Mouse (Mus musculus) stomach, embryonic 14.5 days (tissue): ENCODE measurements around the gene Ptges2. TPM values are rescaled to one million over a fixed set of nuclear protein-coding genes. Genes with fewer than 3 reads are reported as not detected.

ENCODE experiments used
- ATAC-seq: fragments of 200-750 bp; cut with Nextera tagmentation; 2 replicates; pipeline ENCODE4 v1.8.0; 2017; ENCODE audit warnings: low read depth, moderate TSS enrichment; ENCODE audit not compliant: insufficient number of reproducible peaks, insufficient read depth, low FRiP score
- H3K27ac ChIP-seq: fragments of 300-500 bp; sonication (generic); 2 replicates; pipeline ENCODE4 v1.5.1; 2014; ENCODE audit warnings: mild to moderate bottlenecking, low read length, moderate library complexity, mixed read lengths
- H3K27me3 ChIP-seq: fragments of 300-500 bp; sonication (generic); 2 replicates; pipeline ENCODE4 v1.6.1; 2014; ENCODE audit warnings: low read length, control low read depth, mixed read lengths; ENCODE audit not compliant: control insufficient read depth, insufficient read depth
- H3K36me3 ChIP-seq: fragments of 300-500 bp; sonication (generic); 2 replicates; pipeline ENCODE4 v1.6.1; 2014; ENCODE audit warnings: mild to moderate bottlenecking, control low read depth, low read length, moderate library complexity, mixed read lengths; ENCODE audit not compliant: control insufficient read depth, insufficient read depth
- H3K4me1 ChIP-seq: fragments of 300-500 bp; sonication (generic); 2 replicates; pipeline ENCODE4 v1.6.1; 2014; ENCODE audit warnings: low read length, control low read depth, mixed read lengths; ENCODE audit not compliant: control insufficient read depth, insufficient read depth
- H3K4me2 ChIP-seq: fragments of 300-500 bp; sonication (generic); replicated peaks from 2 replicates; pipeline ENCODE4 v1.6.1; 2014; ENCODE audit warnings: low read depth, low read length, control low read depth
- H3K4me3 ChIP-seq: fragments of 300-500 bp; sonication (generic); 2 replicates; pipeline ENCODE4 v1.5.1; 2014; ENCODE audit warnings: low read depth, low read length, control low read depth
- H3K9ac ChIP-seq: fragments of 300-500 bp; sonication (generic); replicated peaks from 2 replicates; pipeline ENCODE4 v1.6.1; 2014; ENCODE audit warnings: low read depth, mild to moderate bottlenecking, control low read depth, low read length, moderate library complexity, mixed read lengths
- H3K9me3 ChIP-seq: fragments of 300-500 bp; sonication (generic); 2 replicates; pipeline ENCODE4 v1.6.1; 2016; ENCODE audit warnings: low read depth, low read length, control low read depth; ENCODE audit not compliant: control insufficient read depth
- WGBS: fragments of 180-500 bp; shearing (Covaris S2); extraction: QIAGEN DNeasy Blood & Tissue Kit; methylation state at CpG from one replicate; pipeline ENCODE4 v1.1.7; 2014; 5-methylcytosine and 5-hydroxymethylcytosine counted together
- polyA plus RNA-seq: library from polyadenylated mRNA; unstranded; fragments of >200 nt; fragmentation: Nextera tagmentation; extraction: Ambion mirVana; gene quantifications from 2 replicates; pipeline ENCODE4 v1.2.1, GENCODE M21; 2014

Ptges2 gene
- polyA plus RNA-seq, 1 experiment from 2014 or later = 28.1 TPM

GRCm38 (mm10) chr2:32452441-32452971 is 56.8 kb downstream of the Ptges2 start:
- H3K4me1 ChIP-seq = peaks cover 16% of the 10 kb centered on the region
- ATAC-seq = no peak
- no peaks in the 10 kb centered on the region for H3K9me3 ChIP-seq
- peaks cover 3% of the 10 kb centered on the region; the same call in 1 of the 2 replicates for H3K36me3 ChIP-seq
- 89% methylated on average over 16 of the region's 16 CpGs for WGBS
- H3K27ac ChIP-seq = peak overlapping the region; percentile 70
- peak overlapping the region; percentile 21; the same call in 1 of the 2 replicates for H3K4me3 ChIP-seq
- no peaks in the 10 kb centered on the region for H3K27me3 ChIP-seq
- no peak overlapping the region for H3K9ac ChIP-seq
- H3K4me2 ChIP-seq = peak overlapping the region; percentile 40

- no peaks in the 10 kb centered on the region for H3K27me3 ChIP-seq
- no peak overlapping the region for H3K9ac ChIP-seq
- H3K9me3 ChIP-seq = no peaks in the 10 kb centered on the region
- ATAC-seq = no peak
- no peak overlapping the region for H3K4me2 ChIP-seq
- peaks cover 3% of the 10 kb centered on the region; the same call in 1 of the 2 replicates for H3K36me3 ChIP-seq
- H3K4me1 ChIP-seq = peaks cover 14% of the 10 kb centered on the region; the same call in 1 of the 2 replicates
- H3K27ac ChIP-seq = no peak overlapping the region
- 59% methylated on average over 5 of the region's 5 CpGs for WGBS
- no peak overlapping the region for H3K4me3 ChIP-seq
These were observed 58.1 kb downstream of the Ptges2 start for GRCm38 (mm10) chr2:32453641-32454303.

GRCm38 (mm10) chr2:32454633-32455032 is 58.9 kb downstream of the Ptges2 start:
- 65% methylated on average over 10 of the region's 10 CpGs for WGBS
- H3K27me3 ChIP-seq = no peaks in the 10 kb centered on the region
- H3K4me3 ChIP-seq = no peak overlapping the region

GRCm38 (mm10) chr2:32455101-32455500 is 59.4 kb downstream of the Ptges2 start:
- H3K4me3 ChIP-seq = no peak overlapping the region
- H3K4me2 ChIP-seq = no peak overlapping the region
- WGBS = 85% methylated on average over 8 of the region's 8 CpGs
- ATAC-seq = no peak
- H3K9me3 ChIP-seq = no peaks in the 10 kb centered on the region
- no peaks in the 10 kb centered on the region for H3K27me3 ChIP-seq
- H3K27ac ChIP-seq = no peak overlapping the region
- H3K9ac ChIP-seq = no peak overlapping the region
- peaks cover 3% of the 10 kb centered on the region; the same call in 1 of the 2 replicates for H3K36me3 ChIP-seq
- peaks cover 14% of the 10 kb centered on the region; the same call in 1 of the 2 replicates for H3K4me1 ChIP-seq

More at GRCm38 (mm10) chr2:32454633-32455032, 58.9 kb downstream of the Ptges2 start:
- Histone ChIP-seq H3K27ac (no peak overlapping the region), H3K9ac (no peak overlapping the region), H3K4me1 (peaks cover 14% of the 10 kb centered on the region; the same call in 1 of the 2 replicates), H3K36me3 (peaks cover 3% of the 10 kb centered on the region; the same call in 1 of the 2 replicates), H3K9me3 (no peaks in the 10 kb centered on the region), H3K4me2 (no peak overlapping the region)
- no peak for ATAC-seq

Other genes starting within 250 kb of the Ptges2 start
- gene Prrc2b, start 244.8 kb upstream of the Ptges2 start, polyA plus RNA-seq = 54.2 and 59.8 TPM in 2 replicates
- 28.2 TPM in 2 replicates for gene Pomt1, start 159.3 kb upstream of the Ptges2 start, polyA plus RNA-seq
- 64.7 and 65.3 TPM in 2 replicates for gene Uck1, start 135.7 kb upstream of the Ptges2 start, polyA plus RNA-seq
- 23.1 and 24.3 TPM in 2 replicates for gene Golga2, start 108.5 kb upstream of the Ptges2 start, polyA plus RNA-seq
- gene Swi5, start 107.8 kb upstream of the Ptges2 start, polyA plus RNA-seq = 137 and 143 TPM in 2 replicates
- 44.7 and 45.4 TPM in 2 replicates for gene Ciz1, start 43.6 kb upstream of the Ptges2 start, polyA plus RNA-seq
- 20.5 and 22.6 TPM in 2 replicates for gene Dnm1, start 42.6 kb upstream of the Ptges2 start, polyA plus RNA-seq
- 35.0 and 46.3 TPM in 2 replicates for gene 1110008P14Rik, start 14.0 kb upstream of the Ptges2 start, polyA plus RNA-seq
- 3.7 and 6.8 TPM in 2 replicates for gene Lcn2, start 7.6 kb upstream of the Ptges2 start, polyA plus RNA-seq
- gene Naif1, start 54.6 kb downstream of the Ptges2 start, polyA plus RNA-seq = 5.6 TPM in 2 replicates
- 13.7 and 14.1 TPM in 2 replicates for gene Slc25a25, start 55.5 kb downstream of the Ptges2 start, polyA plus RNA-seq
- 10.6 and 14.0 TPM in 2 replicates for gene Fam102a, start 139.4 kb downstream of the Ptges2 start, polyA plus RNA-seq
- 122 TPM in 2 replicates for gene Dpm2, start 175.0 kb downstream of the Ptges2 start, polyA plus RNA-seq
- 0.46 and 1.4 TPM in 2 replicates for gene Pip5kl1, start 178.9 kb downstream of the Ptges2 start, polyA plus RNA-seq
- 0.22 TPM in 1 of 2 replicates, not detected in the other for gene 9430097D07Rik, start 179.8 kb downstream of the Ptges2 start, polyA plus RNA-seq
- 17.0 and 18.1 TPM in 2 replicates for gene St6galnac4, start 191.2 kb downstream of the Ptges2 start, polyA plus RNA-seq
- 7.4 and 7.9 TPM in 2 replicates for gene St6galnac6, start 203.8 kb downstream of the Ptges2 start, polyA plus RNA-seq
- gene Ak1, start 225.9 kb downstream of the Ptges2 start, polyA plus RNA-seq = 16.7 and 17.1 TPM in 2 replicates